Mouse (Mus musculus) bone marrow, adult 2 months (tissue): ENCODE data around the gene Cisd2. TPM values are rescaled to one million over a fixed set of nuclear protein-coding genes. Genes with fewer than 3 reads are reported as not detected.

Source experiments
- H3K27ac ChIP-seq: fragments of 200-500 bp; 2 replicates; pipeline ENCODE4 v1.5.1; 2012; ENCODE audit warnings: low read depth, mild to moderate bottlenecking, control low read depth, inconsistent platforms, low read length; ENCODE audit not compliant: control insufficient read depth, poor library complexity, insufficient read depth
- H3K4me1 ChIP-seq: fragments of 200-500 bp; 2 replicates; pipeline ENCODE4 v1.6.1; 2011; ENCODE audit warnings: low read length; ENCODE audit not compliant: control insufficient read depth, insufficient read depth
- H3K4me3 ChIP-seq: fragments of 200-500 bp; replicated peaks from 2 replicates; pipeline ENCODE3; 2011; ENCODE audit warnings: mild to moderate bottlenecking, low read depth, low read length, control low read depth; ENCODE audit not compliant: control insufficient read depth
- CTCF ChIP-seq: fragments of 200-500 bp; IDR thresholded peaks from 2 replicates; pipeline ENCODE4 v1.5.1; 2011; ENCODE audit warnings: low read length, control low read depth; ENCODE audit not compliant: control insufficient read depth, insufficient read depth
- POLR2A ChIP-seq: fragments of 200-500 bp; IDR thresholded peaks from 2 replicates; pipeline ENCODE4 v1.6.1; 2011; ENCODE audit warnings: low read depth, mild to moderate bottlenecking, control low read depth, low read length, borderline replicate concordance; ENCODE audit not compliant: control insufficient read depth
- WGBS: fragments of 180-500 bp; shearing (Covaris S2); methylation state at CpG from one replicate; pipeline ENCODE4 v1.1.7; 2018; 5-methylcytosine and 5-hydroxymethylcytosine counted together
- polyA plus RNA-seq: library from polyadenylated mRNA; stranded (reverse); fragments of >200 nt; gene quantifications from 2 replicates; pipeline ENCODE4 v1.2.4, GENCODE M21; 2011; ENCODE audit warnings: low replicate concordance; ENCODE audit not compliant: missing spikeins, insufficient read depth, insufficient read length

Gene Cisd2
- polyA plus RNA-seq, 1 experiment: 17.0 TPM

DNA sequence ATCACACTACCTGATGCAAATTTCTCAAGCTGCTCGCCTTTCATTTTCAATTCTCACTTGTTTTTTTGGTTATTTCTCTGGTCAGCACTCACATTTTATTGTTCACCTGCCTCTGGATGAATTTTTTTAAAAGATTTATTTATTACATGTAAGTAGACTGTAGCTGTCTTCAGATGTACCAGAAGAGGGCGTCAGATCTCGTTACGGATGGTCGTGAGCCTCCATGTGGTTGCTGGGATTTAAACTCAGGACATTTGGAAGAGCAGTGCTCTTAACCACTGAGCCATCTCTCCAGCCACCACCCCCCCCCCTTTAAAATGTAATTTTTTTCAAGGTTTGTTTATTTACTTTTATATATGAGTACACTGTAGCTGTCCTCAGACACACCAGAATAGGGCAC lies 19.9 kb downstream of the Cisd2 start:
- 66% methylated on average over 5 of the region's 5 CpGs for WGBS
- TF ChIP-seq CTCF (no peak), POLR2A (no peak)
- no peaks in the 10 kb centered on the region for H3K4me1 ChIP-seq
- H3K4me3 ChIP-seq: no peak overlapping the region
- no peak overlapping the region for H3K27ac ChIP-seq

GRCm38 (mm10) chr3:135403211-135403610 lies 20.5 kb downstream of the Cisd2 start:
- Histone ChIP-seq H3K4me3 (no peak overlapping the region), H3K4me1 (no peaks in the 10 kb centered on the region), H3K27ac (no peak overlapping the region)
- TF ChIP-seq CTCF (no peak), POLR2A (no peak)
- WGBS: 88% methylated on average over 9 of the region's 9 CpGs

DNA sequence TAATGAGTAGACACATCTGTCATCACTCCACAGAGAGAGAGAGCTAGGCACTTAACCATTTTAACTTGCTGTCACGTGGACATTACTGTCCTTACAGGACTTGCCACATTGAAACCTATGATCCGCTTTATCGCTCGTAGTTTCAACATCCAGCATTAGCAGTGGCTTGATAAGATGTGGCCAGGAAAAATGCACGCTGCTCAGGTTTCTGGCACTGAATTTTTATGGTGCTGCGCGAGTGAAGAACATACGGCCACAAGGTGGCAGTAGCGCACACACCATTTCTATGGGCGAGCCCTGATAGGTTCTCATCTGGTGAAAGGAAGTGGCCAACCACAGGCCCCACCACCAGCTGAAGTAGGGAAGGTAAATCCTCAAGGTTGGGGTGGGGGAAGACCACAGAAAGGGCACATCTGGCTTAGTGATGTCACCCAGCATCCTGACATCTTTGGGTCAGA lies 21.5 kb downstream of the Cisd2 start:
- Histone ChIP-seq H3K4me3 (no peak overlapping the region), H3K4me1 (no peaks in the 10 kb centered on the region), H3K27ac (no peak overlapping the region)
- no peak for TF ChIP-seq POLR2A
- peak; percentile 96 for TF ChIP-seq CTCF
- WGBS: 2% methylated on average over 10 of the region's 10 CpGs

GRCm38 (mm10) chr3:135397112-135397511 lies 26.6 kb downstream of the Cisd2 start:
- no peak for TF ChIP-seq CTCF
- no peak for TF ChIP-seq POLR2A
- Histone ChIP-seq H3K4me1 (no peaks in the 10 kb centered on the region), H3K27ac (no peak overlapping the region), H3K4me3 (no peak overlapping the region)

- 49% methylated on average over 6 of the region's 6 CpGs for WGBS
- TF ChIP-seq POLR2A (no peak), CTCF (no peak)
- H3K27ac ChIP-seq: no peak overlapping the region
- no peak overlapping the region for H3K4me3 ChIP-seq
- H3K4me1 ChIP-seq: no peaks in the 10 kb centered on the region
Observed at GRCm38 (mm10) chr3:135396081-135396480, 27.6 kb downstream of the Cisd2 start.

DNA sequence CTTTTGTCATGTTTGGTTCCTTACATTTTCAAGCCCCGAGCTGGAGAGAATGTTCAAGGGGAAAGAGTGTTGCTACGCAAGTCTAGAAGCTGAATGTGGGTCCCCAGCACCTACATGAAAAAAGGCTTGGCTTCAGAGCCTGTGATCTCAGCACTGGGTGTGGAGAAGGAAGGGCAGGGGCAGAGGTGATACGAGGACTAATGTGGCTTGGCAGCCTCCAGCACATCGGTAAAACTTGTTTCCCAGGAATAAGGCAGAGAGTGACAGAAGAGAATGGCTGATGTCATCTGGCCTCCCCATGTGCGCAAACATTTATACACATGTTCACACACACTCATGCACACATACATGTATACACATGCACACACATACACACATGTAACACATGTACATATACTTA lies 28.6 kb downstream of the Cisd2 start:
- H3K4me3 ChIP-seq: no peak overlapping the region

DNA sequence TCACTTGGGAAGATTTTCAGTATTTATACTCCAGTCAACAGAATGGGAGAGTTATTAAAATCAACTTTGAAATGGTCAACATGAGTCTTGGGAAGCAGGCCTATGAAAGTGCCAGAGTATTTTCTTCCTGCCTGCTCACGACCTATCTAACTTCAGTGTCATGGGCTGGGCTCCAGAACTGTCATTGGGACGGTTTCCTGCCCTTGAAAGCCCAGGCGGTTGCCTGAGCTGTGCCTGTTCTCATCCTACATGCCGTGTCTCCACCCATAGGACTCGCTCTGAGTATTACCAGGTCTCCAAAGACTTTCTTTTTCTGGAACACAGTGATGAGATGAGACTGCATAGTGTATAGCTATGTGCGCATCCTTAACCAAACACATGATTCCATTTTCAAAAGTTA lies 30.5 kb downstream of the Cisd2 start:
- Histone ChIP-seq H3K4me3 (no peak overlapping the region), H3K4me1 (no peaks in the 10 kb centered on the region), H3K27ac (no peak overlapping the region)
- WGBS: 61% methylated on average over 6 of the region's 6 CpGs
- TF ChIP-seq CTCF (no peak), POLR2A (no peak)

More for the DNA sequence above, 28.6 kb downstream of the Cisd2 start:
- 79% methylated on average over 5 of the region's 5 CpGs for WGBS
- H3K27ac ChIP-seq: no peak overlapping the region
- TF ChIP-seq CTCF (no peak), POLR2A (no peak)
- no peaks in the 10 kb centered on the region for H3K4me1 ChIP-seq

- no peak for TF ChIP-seq POLR2A
- no peak for TF ChIP-seq CTCF
- no peak overlapping the region for H3K4me3 ChIP-seq
- peaks cover 1% of the 10 kb centered on the region; the same call in 1 of the 2 replicates for H3K4me1 ChIP-seq
- no peak overlapping the region for H3K27ac ChIP-seq
- WGBS: 80% methylated on average over 4 of the region's 4 CpGs
Observed at GRCm38 (mm10) chr3:135379868-135380267, 43.9 kb downstream of the Cisd2 start.

DNA sequence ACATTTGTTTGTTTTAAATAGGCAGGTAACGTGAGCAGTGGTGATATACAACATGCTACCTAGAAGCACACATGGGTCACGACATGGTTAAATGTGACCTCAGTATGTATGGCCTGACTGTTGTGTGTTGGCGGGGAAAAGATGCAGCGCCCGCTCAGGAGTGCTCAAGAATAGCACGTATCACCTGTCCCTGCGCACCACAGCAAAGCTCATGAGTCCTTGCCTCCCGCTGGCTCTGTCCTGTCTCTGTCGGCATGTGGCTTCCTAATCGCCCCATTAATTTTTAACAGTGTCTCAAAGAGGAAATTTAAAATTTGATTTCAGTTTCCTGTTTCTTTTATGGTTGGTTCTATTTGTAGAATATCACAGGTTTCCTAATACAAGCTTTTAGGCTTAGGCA lies 46.3 kb downstream of the Cisd2 start:
- peaks cover 1% of the 10 kb centered on the region; the same call in 1 of the 2 replicates for H3K4me1 ChIP-seq
- no peak for TF ChIP-seq POLR2A
- TF ChIP-seq CTCF: no peak
- WGBS: 35% methylated on average over 10 of the region's 10 CpGs
- no peak overlapping the region for H3K27ac ChIP-seq
- H3K4me3 ChIP-seq: no peak overlapping the region
